Mouse (Mus musculus) liver, embryonic 14.5 days (tissue): Measurements from ENCODE around the gene H2afj.

Experiments
- CTCF ChIP-seq: IDR thresholded peaks from 2 replicates; pipeline ENCODE4 v1.5.1; 2016; ENCODE audit warnings: antibody characterized with exemption, low read depth, control low read depth
- EP300 ChIP-seq: IDR thresholded peaks from 2 replicates; pipeline ENCODE4 v1.6.1; 2016; ENCODE audit warnings: antibody characterized with exemption, low read depth

DNA sequence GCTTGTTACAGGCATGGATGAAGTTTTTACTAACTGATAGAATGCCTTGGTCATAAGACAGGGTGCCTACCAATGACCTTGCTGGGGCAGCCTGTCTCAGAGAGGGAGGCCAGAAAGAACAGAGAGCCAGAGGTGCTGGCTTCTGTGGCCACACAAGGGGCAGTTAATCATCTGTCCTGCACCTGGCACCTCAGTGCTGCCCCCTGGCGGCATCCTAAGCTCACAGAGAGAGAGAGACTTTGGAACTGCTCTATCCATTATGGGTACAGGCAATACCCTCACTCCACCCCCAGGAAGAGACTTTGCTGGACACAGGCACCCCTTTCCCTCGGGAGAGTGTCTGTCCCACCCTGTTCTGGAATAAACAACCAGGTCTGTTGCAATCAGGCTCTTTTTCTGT is 39.7 kb downstream of the H2afj start:
- TF ChIP-seq CTCF (peak; percentile 96), EP300 (no peak)
